Mouse (Mus musculus) cerebellum, postnatal 25 days (tissue): ENCODE results near the gene Sptlc2.

Experiments used
- DNase-seq, 2 experiments: peaks; one replicate each; pipeline ENCODE4 v3.0.0; 2021; ENCODE audit warnings: mixed read lengths in 2 of 2

Gene Sptlc2

DNA sequence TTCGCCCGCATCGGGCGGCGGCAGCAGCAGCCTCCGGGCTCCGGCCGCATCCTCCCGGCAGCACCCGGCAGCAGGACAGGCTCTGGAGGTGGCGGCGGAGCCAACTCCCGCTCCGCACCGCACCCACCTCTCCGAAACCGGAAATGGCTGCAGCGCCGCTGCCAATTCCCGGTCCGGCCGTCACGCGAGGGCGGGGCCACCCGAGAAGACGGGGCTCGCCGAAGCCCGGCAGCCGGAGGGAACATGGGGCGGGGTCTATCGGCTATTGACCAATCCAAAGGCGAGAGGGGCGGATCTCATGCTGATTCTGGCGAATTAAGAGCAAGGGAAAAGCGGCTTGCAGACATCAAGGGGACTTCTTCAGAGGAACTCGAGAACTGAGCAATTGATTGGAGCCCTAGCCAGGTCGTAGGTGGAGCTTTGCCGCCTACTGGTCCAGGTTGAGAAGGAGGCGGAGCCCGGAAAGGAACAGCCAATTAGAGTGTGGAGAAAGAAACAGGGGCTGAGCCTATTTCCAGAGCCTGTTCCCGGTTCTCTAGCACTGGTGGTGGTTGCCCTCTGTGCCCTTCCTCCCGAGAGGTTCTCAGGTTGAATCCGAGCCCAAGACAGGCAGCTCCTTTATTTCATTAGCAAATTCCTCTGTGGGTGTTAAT is at the start of gene Sptlc2:
TSS of gene Sptlc2 (minus strand) at position 234 of the 653 bp plus-strand sequence.
- peak; percentile 99 for DNase-seq

DNA sequence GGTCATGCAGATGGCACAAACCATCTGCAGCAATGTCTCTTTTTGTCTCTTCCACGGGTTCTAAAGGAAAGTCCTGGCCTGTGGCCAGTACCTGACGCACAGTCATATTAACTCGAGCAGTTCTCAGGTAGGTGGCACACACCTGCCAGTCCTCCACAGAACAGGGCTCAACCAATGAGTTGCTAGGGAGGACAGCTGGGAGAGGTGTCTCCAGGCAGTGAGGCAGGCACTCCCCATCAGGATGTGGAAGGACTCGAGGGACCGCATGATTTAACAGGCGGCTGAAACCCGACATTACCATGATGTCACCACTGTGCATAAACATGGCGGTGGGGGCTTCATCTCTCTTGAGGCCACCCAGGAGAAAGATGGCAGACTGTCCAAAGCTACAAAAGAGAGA is 40.7 kb upstream of the Sptlc2 start:
- DNase-seq: no peak

DNA sequence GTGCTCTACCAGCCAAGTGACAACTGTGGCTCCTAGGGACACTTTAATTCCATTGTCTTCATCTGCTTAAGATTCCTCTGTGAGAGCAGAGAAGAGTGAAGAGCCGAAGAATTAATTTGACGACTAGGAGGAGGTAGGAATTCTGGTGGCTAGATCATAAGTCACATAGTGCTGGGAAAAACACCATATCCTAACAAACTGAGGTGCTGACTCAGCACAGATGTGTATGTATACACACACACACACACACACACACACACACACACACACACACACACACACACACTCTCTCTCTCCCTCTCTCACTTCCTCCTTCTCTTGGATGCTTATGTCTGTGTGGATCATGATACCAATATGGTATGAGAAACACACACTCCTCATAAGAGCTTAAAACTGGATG is 40.1 kb upstream of the Sptlc2 start:
- no peak for DNase-seq

GRCm38 (mm10) chr12:87426354-87427031 is 38.3 kb upstream of the Sptlc2 start:
- DNase-seq: no peak

DNA sequence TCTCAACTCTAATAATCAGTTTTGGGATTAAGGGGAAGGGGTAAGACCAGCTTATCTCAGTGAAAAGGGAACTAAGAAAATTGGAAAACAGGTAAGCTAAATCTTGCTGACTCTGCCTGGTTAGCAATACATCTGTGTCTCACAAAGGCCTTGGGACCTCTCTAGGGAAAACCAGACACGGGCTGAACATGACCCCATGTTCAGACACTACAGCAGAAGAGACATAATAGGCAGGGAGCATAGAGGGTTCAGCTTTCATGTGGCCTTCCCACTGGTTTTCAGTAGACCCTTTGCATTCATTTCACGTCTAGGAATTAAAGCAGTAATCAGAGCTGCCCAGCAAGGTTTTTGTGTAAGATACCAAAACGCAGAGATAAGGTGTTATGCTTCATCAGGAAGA is 36.4 kb upstream of the Sptlc2 start:
- no peak for DNase-seq

DNA sequence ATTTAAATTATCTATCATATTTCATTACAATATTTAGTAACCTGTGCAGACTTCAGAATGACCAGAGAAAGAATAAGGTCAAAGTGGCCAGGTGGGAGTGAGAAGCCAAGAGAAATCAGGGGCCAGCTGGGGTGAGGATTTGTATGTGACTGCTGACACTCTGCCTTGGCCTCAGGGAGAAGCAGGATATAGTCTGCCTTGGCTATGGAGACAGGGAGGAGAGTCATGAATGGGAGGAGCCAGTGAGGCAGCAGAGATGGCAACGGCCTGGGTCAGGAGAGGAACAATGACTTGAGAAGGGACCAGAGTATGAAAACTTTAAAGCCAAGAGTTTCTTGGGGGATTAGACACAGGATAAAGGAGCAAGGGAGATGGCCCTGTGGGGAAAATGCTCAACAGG is 35.5 kb upstream of the Sptlc2 start:
- no peak for DNase-seq

GRCm38 (mm10) chr12:87421708-87422507 is 33.8 kb upstream of the Sptlc2 start:
- DNase-seq: peak in 1 of 2 experiments; percentile 11

DNA sequence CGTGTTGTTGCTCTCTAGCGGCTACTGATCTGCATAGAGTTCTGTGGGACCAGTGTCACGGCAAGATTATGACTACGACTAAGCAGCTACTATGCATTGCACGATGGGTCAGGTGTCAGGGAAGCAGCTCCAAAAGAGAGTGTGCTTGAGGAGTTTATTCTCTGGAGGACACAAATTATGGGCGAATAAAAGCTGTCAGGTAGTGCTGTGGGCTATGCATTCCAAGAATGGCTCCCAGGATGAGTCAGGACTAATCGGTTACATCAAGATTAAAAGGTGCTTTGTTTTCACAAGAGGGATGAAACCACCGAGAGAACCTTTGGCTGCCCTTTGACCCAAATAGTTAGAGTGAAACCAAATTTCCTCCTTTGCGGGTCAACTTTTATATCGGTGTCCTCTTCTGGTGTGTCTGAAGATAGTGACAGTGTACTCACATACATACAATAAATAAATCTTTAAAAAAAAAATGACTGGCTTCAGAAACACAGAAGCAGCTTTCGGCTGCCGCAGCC is 31.9 kb upstream of the Sptlc2 start:
- no peak for DNase-seq

DNA sequence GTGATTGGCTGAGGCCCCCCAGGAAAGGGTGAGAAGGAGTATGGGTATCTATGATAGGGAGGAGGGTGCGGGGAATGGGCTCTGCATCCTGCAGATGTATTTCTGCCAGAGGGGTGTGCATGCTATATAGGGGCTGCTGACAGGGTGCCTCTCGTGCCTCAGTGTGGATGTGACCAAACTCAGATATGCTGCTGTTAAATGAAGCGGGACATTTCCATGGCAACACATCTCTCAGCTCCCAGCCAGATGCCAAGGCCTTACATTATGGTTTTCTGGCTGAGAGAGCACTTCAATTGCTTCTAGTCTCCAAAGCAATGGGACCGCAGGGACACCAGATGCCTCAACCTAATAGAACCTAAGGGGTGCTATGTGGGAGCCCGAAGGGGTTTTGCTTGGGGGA is 30.8 kb upstream of the Sptlc2 start:
- DNase-seq: no peak

GRCm38 (mm10) chr12:87416690-87417089 is 28.5 kb upstream of the Sptlc2 start:
- DNase-seq: peak; percentile 39 to 68

DNA sequence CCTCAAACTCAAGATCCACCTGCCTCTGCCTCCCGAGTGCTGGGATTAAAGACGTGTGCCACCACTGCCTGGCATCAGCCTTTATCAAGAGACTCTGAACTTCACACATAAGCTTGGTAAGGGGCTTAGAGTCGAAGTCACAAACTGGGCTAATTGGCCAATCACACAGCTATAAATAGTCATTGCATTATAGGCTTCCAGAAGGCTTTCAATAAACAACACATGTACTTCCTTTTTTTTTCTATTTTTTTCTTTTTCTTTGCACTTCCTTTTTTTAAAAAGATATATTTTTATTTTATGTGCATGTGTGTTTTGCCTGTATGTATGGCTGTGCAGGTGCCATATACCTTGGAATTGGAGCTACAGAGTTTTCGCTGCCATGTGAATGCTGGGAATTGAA is 27.2 kb upstream of the Sptlc2 start:
- DNase-seq: no peak

DNA sequence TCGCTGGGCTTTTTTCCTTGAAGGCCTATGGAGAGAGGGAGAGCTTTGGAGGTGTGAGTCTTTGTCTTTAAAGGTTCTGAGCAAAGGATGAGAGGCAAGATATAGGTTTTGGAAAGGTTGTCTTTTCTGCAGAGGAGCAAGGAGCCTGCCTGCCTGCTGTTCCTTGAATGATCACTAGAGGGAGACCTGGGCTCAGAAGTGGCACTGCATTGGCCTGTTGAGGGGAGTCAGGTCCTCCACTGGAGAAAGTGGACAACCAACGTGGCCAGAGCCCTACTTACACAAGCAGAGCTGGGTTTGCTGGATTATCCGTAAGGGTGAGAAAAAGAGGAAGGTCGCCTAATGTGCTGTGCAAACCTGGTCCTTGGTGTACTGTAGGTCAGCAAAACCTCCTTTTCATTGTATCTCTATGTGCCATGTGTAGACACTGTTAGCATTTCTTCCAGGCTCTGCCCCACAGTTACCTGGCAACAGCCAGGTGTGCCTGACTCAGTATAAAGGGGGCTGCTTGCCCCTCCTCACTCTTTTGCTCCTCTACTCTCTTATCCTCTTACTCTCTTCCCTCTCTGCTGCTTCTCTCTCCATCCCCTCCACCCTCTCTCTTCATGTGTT is 25.1 kb upstream of the Sptlc2 start:
- peak; percentile 69 to 84 for DNase-seq

DNA sequence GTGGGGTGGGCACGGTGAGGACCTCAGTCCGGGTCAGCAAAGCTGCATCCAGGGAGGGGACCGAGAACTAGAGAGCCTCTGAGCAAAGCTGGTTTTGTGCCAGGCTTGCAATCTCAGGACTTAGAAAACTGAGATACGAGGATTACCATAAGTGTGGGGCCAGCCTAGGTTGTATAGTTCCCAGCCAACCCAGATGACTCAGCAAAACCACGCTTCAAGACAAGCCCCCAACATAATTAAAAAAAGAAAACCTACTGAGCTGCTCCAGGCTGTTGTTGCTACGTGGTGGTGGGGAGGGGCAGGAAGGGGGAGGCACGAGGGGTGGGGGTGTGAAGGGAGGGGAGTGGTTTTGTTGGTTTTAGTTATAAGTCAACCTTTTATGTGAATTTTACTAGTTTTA is 22.8 kb upstream of the Sptlc2 start:
- DNase-seq: no peak

- no peak for DNase-seq
Measured at GRCm38 (mm10) chr12:87409123-87409522, 21.0 kb upstream of the Sptlc2 start.

DNA sequence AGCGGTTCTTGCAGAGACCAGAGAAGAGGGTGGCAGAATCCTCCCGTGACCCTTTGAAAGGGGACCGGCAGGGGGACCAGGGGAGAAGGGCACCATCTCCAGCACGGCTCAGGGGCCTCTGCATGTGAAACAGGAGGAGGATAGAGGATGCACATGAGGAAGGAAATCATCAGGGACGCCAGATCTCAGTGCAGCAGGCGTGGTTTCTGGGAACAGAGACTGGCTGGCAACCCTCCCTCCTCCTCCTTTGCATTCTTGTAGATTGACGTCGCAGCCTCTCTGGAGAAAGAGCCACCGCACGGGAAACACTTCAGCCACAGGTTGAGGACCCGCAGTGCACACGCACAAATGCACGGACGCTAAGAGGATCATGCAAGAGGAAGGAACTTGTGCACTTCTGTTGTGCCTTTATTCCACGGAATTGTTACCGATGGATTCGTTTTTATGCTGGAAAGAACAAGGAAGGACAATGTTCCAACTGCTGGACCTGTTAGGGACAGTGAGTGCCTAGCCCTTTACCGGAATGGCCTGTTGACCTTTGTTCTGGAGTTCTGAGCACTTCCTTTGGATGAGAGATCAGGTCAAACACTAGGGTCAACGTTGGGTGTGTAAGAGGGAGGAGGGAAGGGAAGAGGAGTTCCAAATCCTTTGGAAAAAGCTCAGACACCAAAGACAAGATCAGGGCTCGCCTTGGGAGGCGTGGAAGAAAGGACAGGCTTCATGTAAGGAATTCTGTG is 19.9 kb upstream of the Sptlc2 start:
- DNase-seq: no peak

DNA sequence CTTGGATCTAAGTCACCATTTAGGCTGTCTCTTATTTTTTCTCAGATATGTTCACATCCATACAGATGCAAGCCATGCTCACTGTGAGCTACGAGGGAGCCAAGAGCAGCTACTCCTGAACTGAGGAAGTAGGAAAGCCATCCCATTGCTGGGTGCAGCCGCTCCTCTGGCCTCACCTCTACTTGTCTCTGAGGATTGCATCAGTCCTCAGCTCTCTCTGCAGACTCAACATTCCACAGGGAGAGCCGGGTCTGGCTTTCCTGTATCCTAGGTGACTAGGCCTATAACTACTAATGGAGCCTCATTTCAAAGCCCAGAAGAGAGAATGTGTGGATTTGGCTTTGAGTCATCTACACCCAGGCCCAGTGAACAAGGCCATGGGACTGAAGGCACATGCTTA is 17.6 kb upstream of the Sptlc2 start:
- no peak for DNase-seq

- DNase-seq: no peak
Measured at GRCm38 (mm10) chr12:87405165-87405564, 17.0 kb upstream of the Sptlc2 start.

- no peak for DNase-seq
Measured at GRCm38 (mm10) chr12:87401883-87402282, 13.7 kb upstream of the Sptlc2 start.

- DNase-seq: no peak
Measured at GRCm38 (mm10) chr12:87399119-87399819, 11.1 kb upstream of the Sptlc2 start.

DNA sequence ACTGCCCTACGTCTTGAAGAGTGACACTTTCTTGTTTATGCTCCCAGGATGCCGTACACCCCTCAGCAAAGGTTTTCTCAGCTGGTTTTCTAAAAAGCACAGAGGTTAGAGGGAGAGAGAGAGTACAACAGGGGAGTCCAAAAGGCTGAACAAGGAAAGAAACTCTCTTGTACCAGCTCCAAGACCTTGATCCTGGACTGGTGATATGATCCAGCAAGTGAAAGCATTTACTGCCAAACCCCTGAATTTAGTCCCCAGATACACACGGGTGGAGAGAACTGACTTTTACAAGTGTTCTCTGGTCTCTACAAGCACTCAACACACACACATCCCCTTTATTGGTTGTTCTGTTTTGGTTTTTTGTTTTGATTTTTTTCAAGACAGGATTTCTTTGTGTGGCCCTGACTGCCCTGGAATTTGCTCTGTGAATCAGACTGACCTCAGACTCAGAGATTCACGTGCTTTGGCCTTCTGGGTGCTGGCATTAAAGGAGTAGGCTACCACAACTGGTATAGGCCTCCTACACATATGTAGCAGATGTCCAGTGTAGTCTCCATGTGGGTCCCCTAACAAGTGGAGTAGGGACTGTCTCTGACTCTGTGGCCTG is 9.8 kb upstream of the Sptlc2 start:
- no peak for DNase-seq

DNA sequence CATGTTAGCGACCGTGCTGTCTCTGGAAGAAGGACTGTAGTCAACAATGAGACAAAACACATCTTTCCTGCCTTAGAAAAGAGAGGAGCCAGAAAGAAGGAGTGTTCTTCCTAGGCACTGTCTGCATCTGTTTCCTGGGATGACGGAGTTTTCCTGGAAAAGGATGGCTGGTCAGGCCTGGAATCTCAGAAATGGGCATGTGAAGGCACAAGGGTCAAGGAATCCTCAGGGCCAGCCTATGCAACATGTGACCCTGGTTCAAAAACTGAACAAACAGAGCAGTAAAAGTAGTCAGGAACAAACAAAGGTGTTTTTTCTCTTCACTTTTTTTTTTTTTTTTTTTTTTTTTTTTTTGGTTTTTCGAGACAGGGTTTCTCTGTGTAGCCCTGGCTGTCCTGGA is 9.0 kb upstream of the Sptlc2 start:
- DNase-seq: no peak
